Mouse (Mus musculus) kidney, postnatal 0 days (tissue): ENCODE results near the gene Arl4a. TPM values are rescaled to one million over a fixed set of nuclear protein-coding genes. Genes with fewer than 3 reads are reported as not detected.

ENCODE experiments used
- ATAC-seq: fragments of 200-750 bp; cut with Nextera tagmentation; replicated peaks from 2 replicates; pipeline ENCODE4 v1.8.0; 2017; ENCODE audit warnings: low read depth, moderate number of reproducible peaks, moderate TSS enrichment, moderate library complexity; ENCODE audit not compliant: low FRiP score
- DNase-seq: peaks from one replicate; pipeline ENCODE4 v3.0.0-alpha.2; 2016; ENCODE audit warnings: low spot score
- H3K27ac ChIP-seq: fragments of 300-500 bp; sonication (generic); 2 replicates; pipeline ENCODE4 v1.5.1; 2014; ENCODE audit warnings: mild to moderate bottlenecking
- H3K27me3 ChIP-seq: fragments of 300-500 bp; sonication (generic); 2 replicates; pipeline ENCODE4 v1.6.1; 2014; ENCODE audit warnings: low read length, mixed read lengths; ENCODE audit not compliant: insufficient read depth
- H3K36me3 ChIP-seq: fragments of 300-500 bp; sonication (generic); 2 replicates; pipeline ENCODE4 v1.6.1; 2014; ENCODE audit warnings: low read length, mixed read lengths; ENCODE audit not compliant: insufficient read depth
- H3K4me1 ChIP-seq: fragments of 300-500 bp; sonication (generic); replicated peaks from 2 replicates; pipeline ENCODE4 v1.6.1; 2014; ENCODE audit warnings: antibody characterized with exemption, low read length, mixed read lengths; ENCODE audit not compliant: insufficient read depth
- H3K4me2 ChIP-seq: fragments of 300-500 bp; sonication (generic); 2 replicates; pipeline ENCODE4 v1.6.1; 2014; ENCODE audit warnings: mild to moderate bottlenecking, low read length, moderate library complexity, mixed read lengths
- H3K4me3 ChIP-seq: fragments of 300-500 bp; sonication (generic); replicated peaks from 2 replicates; pipeline ENCODE4 v1.5.1; 2014; ENCODE audit warnings: low read depth, low read length
- H3K9ac ChIP-seq: fragments of 300-500 bp; sonication (generic); 2 replicates; pipeline ENCODE4 v1.6.1; 2014; ENCODE audit warnings: low read depth, low read length
- H3K9me3 ChIP-seq: fragments of 300-500 bp; sonication (generic); replicated peaks from 2 replicates; pipeline ENCODE4 v1.6.1; 2016; ENCODE audit warnings: low read length, inconsistent platforms, mixed read lengths
- CTCF ChIP-seq: IDR thresholded peaks from 2 replicates; pipeline ENCODE4 v1.5.1; 2016; ENCODE audit warnings: antibody characterized with exemption, low read depth, mild to moderate bottlenecking, moderate library complexity
- WGBS: fragments of 180-500 bp; shearing (Covaris S2); extraction: QIAGEN DNeasy Blood & Tissue Kit; methylation state at CpG from one replicate; pipeline ENCODE4 v1.1.7; 2014; 5-methylcytosine and 5-hydroxymethylcytosine counted together
- polyA plus RNA-seq: library from polyadenylated mRNA; unstranded; fragments of >200 nt; fragmentation: Nextera tagmentation; extraction: Ambion mirVana; gene quantifications from 2 replicates; pipeline ENCODE4 v1.2.1, GENCODE M21; 2015

Arl4a gene
- polyA plus RNA-seq, 1 experiment from 2014 or later: 65.3 TPM

DNA sequence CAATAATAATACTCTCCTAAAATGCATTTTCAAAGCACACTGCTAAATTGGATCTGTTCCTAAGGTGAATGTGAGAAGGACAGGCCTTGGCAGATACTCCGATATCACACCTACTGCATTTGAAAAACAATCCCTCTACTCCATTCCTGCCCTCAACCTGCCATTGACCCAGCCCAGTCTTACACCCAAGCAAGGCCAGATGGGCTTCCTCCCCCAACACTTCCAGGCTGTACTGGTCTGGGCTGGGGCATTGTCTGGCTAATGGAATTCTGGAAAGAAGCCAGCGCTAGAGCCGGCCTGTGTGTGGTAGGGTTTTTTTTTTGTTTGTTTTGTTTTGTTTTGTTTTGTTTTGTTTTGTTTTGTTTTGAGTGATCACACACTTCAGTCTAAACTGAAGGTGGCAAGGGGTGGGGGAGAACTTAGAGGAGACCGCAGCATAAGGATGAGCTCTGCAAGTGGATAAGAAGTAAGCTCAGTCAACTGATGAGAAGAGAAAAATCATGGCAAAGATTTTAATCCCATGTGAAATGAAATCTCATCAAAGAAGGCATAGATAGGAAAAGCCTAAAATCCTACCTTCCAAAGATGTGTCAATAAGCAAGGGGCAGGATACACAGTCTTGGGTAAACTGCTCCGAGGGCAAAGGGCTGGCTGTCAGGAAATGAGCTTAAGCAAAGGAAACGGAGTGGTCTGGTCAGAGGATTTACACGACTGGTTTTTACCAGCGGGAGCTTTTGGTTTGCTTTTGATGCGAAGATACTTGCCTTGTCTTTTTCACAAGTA, 39.6 kb downstream of the Arl4a start:
- TF ChIP-seq CTCF: no peak
- Histone ChIP-seq H3K4me1 (peaks cover 3% of the 10 kb centered on the region; the same call in 1 of the 2 replicates), H3K36me3 (no peaks in the 10 kb centered on the region), H3K4me2 (no peak overlapping the region), H3K9ac (no peak overlapping the region), H3K9me3 (no peaks in the 10 kb centered on the region), H3K27me3 (no peaks in the 10 kb centered on the region), H3K27ac (peak overlapping the region; percentile 36; the same call in 1 of the 2 replicates), H3K4me3 (no peak overlapping the region)
- ATAC-seq (no peak; the same call in 1 of the 2 replicates), DNase-seq (peak; percentile 50)
- 21% methylated on average over 9 of the region's 9 CpGs for WGBS

DNA sequence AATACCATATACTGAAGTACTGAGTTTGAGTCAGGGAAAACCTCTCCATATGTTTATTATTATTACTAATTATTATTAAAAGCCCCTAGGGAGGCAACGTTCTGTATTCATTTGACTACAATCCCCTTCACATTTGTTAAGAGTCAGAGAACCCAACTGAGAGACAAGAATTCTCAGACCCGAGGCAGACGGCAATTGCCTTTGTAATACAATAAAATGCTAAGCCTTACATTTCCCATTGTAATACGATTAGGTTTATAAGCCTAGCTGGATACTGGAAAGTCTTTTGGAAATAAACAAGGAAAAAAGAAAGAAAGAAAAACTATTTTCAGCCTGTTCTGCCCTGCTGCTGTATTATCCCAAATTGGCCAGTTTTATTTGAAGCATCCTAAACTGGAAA, 40.2 kb downstream of the Arl4a start:
- 40% methylated on average over 4 of the region's 4 CpGs for WGBS

DNA sequence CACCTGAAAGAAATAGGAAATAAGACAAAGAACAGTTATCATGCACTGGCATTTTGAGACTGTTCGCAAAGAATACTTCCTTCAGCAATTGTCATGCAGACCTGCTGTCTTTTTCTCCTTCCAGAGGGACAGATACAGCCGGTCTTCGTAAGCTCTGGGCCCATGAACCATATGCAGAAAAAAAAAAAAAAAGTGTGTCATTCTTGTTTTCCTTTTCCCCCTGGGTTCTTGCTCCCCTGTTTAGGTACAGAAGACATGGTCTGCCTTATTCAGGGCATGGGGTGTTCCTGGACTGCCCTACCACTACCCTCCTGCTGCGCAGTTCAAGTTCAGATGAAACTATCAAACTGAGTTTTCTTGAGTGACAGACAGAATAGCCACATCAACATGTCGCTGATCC, 41.8 kb downstream of the Arl4a start:
- Histone ChIP-seq H3K36me3 (no peaks in the 10 kb centered on the region), H3K27me3 (no peaks in the 10 kb centered on the region), H3K4me1 (peaks cover 3% of the 10 kb centered on the region; the same call in 1 of the 2 replicates), H3K9me3 (no peaks in the 10 kb centered on the region), H3K9ac (no peak overlapping the region), H3K4me2 (no peak overlapping the region), H3K4me3 (no peak overlapping the region), H3K27ac (no peak overlapping the region)
- 88% methylated on average over 5 of the region's 5 CpGs for WGBS
- DNase-seq (no peak), ATAC-seq (no peak)
- TF ChIP-seq CTCF: no peak

More for the DNA sequence above, 40.2 kb downstream of the Arl4a start:
- Histone ChIP-seq H3K36me3 (no peaks in the 10 kb centered on the region), H3K9me3 (no peaks in the 10 kb centered on the region), H3K9ac (no peak overlapping the region), H3K4me1 (peaks cover 3% of the 10 kb centered on the region; the same call in 1 of the 2 replicates), H3K27me3 (no peaks in the 10 kb centered on the region), H3K4me3 (no peak overlapping the region), H3K27ac (no peak overlapping the region), H3K4me2 (no peak overlapping the region)
- no peak for ATAC-seq
- DNase-seq: no peak
- TF ChIP-seq CTCF: no peak

DNA sequence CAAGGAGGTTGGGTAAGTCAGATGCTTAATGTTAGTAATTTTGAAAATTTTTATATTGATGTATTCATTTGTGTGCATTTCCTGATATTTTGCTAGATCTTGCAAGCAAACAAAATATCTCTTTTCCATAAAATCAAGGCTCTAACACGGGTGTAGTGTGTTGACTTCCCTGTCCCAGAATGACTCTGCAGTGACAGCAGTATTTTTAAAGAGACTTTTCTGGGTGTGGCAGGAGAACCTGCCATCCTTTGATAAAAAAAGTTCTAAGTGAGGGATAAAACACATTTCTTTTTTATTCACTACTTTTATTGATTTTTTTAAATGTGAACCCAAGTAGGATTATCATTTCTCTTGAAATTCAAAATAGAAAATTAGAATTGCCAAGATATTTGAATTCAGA, 42.2 kb downstream of the Arl4a start:
- H3K4me2 ChIP-seq: no peak overlapping the region
- H3K9me3 ChIP-seq: no peaks in the 10 kb centered on the region
- ATAC-seq (no peak), DNase-seq (no peak)
- no peaks in the 10 kb centered on the region for H3K27me3 ChIP-seq
- H3K9ac ChIP-seq: no peak overlapping the region
- no peak overlapping the region for H3K27ac ChIP-seq
- no peaks in the 10 kb centered on the region for H3K36me3 ChIP-seq
- no peak overlapping the region for H3K4me3 ChIP-seq
- H3K4me1 ChIP-seq: peaks cover 3% of the 10 kb centered on the region; the same call in 1 of the 2 replicates
- WGBS: 75% methylated on average over 1 of the region's 1 CpGs
- no peak for TF ChIP-seq CTCF

DNA sequence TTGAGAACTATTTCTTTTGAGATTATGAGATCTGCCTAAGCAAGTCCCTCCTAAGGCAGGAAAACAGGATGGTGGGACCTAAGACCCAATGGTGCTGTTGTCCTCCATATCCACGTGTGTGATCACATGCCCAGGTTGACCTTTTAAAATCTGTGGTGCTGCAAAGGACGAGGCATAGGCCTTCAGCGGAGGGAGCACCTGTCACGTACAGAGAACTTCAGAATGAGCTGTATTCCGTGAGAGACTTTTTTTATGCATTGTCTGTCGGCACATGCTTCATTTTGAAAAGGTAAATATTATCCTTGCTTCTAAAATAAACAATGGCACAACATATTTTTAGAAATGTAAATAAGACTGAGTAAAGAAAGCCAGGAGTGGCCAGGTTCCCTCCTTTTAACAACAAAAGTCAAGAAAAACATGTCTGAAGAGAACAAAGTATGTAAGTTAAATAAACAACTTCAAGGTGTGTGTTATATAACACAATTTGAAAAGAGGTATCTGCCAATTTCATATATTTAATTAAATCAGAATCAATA, 45.0 kb downstream of the Arl4a start:
- Histone ChIP-seq H3K36me3 (no peaks in the 10 kb centered on the region), H3K27me3 (no peaks in the 10 kb centered on the region), H3K27ac (no peak overlapping the region), H3K9me3 (no peaks in the 10 kb centered on the region), H3K4me2 (no peak overlapping the region), H3K4me3 (no peak overlapping the region), H3K9ac (no peak overlapping the region), H3K4me1 (no peaks in the 10 kb centered on the region)
- ATAC-seq (no peak), DNase-seq (no peak)
- TF ChIP-seq CTCF: no peak
- WGBS: 56% methylated on average over 6 of the region's 6 CpGs

DNA sequence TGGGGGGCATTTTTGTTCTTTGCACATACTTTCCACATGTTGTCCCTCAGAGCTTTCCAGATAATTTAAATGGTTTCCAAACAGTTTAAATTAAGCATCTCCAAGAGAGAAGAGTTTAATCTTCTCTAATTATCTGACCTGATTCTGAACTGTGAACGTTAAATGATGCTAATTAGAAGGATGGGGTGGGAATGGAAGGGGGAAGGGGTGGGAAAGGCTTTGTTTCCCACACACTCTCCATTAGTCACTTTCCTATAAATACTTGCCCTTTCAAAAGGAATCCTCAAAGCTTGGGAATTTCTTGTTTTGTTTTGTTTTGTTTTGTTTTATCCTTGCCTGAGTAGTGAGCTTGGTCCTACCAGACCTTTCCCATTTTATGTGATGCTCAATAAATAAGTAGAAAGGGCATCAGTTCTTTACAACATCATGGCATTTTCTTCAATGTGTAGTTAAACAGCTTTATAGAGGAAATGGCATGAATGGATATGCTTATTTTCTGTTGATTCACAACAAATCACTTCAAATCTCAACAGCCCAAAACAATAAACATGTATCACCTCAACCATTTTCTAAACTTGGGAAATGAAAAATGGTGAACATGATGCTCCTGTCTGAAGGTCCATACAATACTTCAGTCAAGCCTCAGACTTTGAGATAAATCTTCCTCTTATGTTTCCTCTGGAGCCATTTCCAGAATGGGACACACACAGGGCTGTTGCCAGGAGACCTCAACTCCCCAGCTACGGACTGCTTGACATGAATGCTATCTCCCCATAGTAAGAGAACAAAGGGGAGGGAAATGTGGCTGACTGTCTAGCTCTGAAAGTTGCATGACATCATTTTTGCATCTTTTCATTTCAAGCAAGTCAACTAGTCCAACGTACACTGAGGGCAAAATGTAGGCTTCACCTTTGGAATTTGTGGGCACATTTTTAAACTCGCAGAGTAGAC, 46.7 kb downstream of the Arl4a start:
- Histone ChIP-seq H3K4me1 (no peaks in the 10 kb centered on the region), H3K36me3 (no peaks in the 10 kb centered on the region), H3K4me2 (no peak overlapping the region), H3K9ac (no peak overlapping the region), H3K27me3 (no peaks in the 10 kb centered on the region), H3K9me3 (no peaks in the 10 kb centered on the region), H3K27ac (no peak overlapping the region), H3K4me3 (no peak overlapping the region)
- TF ChIP-seq CTCF: no peak
- ATAC-seq: no peak
- no peak for DNase-seq
- 59% methylated on average over 4 of the region's 4 CpGs for WGBS
